Mouse (Mus musculus) central nervous system, embryonic 18 days (tissue): Measurements from ENCODE around the gene Raph1. TPM values are rescaled to one million over a fixed set of nuclear protein-coding genes. Genes with fewer than 3 reads are reported as not detected.

Source experiments
- polyA plus RNA-seq: library from polyadenylated mRNA; depleted of rRNA; stranded (reverse); fragments of >200 nt; gene quantifications from 2 replicates; pipeline ENCODE4 v1.2.3, GENCODE M21; 2012; rRNA removed

Gene Raph1
- polyA plus RNA-seq, result 20.9 and 21.9 TPM in 2 replicates

GRCm38 (mm10) chr1:60566631-60567311, at the start of gene Raph1:
Gene Raph1, minus strand, starts transcription at chr1:60567104.

Other genes starting within 250 kb of the Raph1 start
- 14.3 and 14.4 TPM in 2 replicates for gene Cyp20a1, start 223.8 kb downstream of the Raph1 start, polyA plus RNA-seq
- 84.2 and 93.6 TPM in 2 replicates for gene Abi2, start 157.5 kb downstream of the Raph1 start, polyA plus RNA-seq
- 0.04 and 0.08 TPM in 2 replicates for gene Cd28, start 149.7 kb upstream of the Raph1 start, polyA plus RNA-seq